In genomic region chr5:25092630-25093245, GRCm38 (mm10) we compare ENCODE assay signal across 17 mouse cellular contexts. TPM values are rescaled to one million over a fixed set of nuclear protein-coding genes. Genes with fewer than 3 reads are reported as not detected.
A peak's percentile ranks its signal among the peaks of the same experiment; 100 is the strongest.
DNase-seq lines count a peak whose midpoint lies in the region; ATAC-seq and TF ChIP-seq lines count a peak whose summit lies in the region.
"Had no signal": no experiment of that assay in that cellular context is flagged by ENCODE, and none has a peak within 500 bp of the region (broad histone marks: within the 10 kb centered on the region; RNA-seq: fewer than 3 reads in every experiment).

No protein-coding gene starts in this region.

- no peak overlapping the region for H3K4me3 ChIP-seq in kidney, adult 2 months (ENCODE audit: insufficient read depth, low read depth, low read length)
- H3K4me3 ChIP-seq: forebrain, embryonic 13.5 days; heart, adult 2 months; hindbrain, embryonic 15.5 days; limb, embryonic 15.5 days; midbrain, embryonic 13.5 days had no signal

- peak; percentile 21 for DNase-seq in T-cell, adult 2 months (ENCODE audit: low spot score)
- peak; percentile 94 for DNase-seq in kidney, adult 2 months
- DNase-seq in kidney, postnatal 25 days: peak; percentile 75 to 90
- no peak for DNase-seq in thymus, postnatal 36 days
- no peak for DNase-seq in gastrocnemius, postnatal 14 days
- DNase-seq: cerebellum, adult 11 months; heart, adult 2 months; heart, postnatal 10 days; lung, adult 2 months; lung, postnatal 4 days; right cerebral cortex, adult 18-20 months had no signal

- 42% methylated on average over 8 of the region's 8 CpGs for WGBS in kidney, adult 2 months

- no peak for TF ChIP-seq POLR2A in kidney, adult 2 months (IDR thresholded peaks at IDR 0.05; ENCODE audit: low read depth, low read length)

- no peaks in the 10 kb centered on the region for H3K27me3 ChIP-seq in kidney, adult 2 months (replicated peaks; ENCODE audit: control insufficient read depth, insufficient read depth, low read length)

- no peak for TF ChIP-seq CTCF in kidney, adult 2 months (conservative IDR thresholded peaks at IDR 0.05; ENCODE audit: insufficient read depth, insufficient read length, low read depth, low read length)

- H3K4me1 ChIP-seq in kidney, adult 2 months (ENCODE audit: control insufficient read depth, insufficient read depth, low read length): peaks cover 30% of the 10 kb centered on the region
- H3K4me1 ChIP-seq: forebrain, embryonic 13.5 days; hindbrain, embryonic 15.5 days; midbrain, embryonic 13.5 days had no signal

- intact Hi-C loops in gastrocnemius, postnatal 14 days (cut with DNase I; ENCODE audit: low total_unique reads): no loop called here

- H3K27ac ChIP-seq in kidney, adult 2 months (ENCODE audit: insufficient read depth, low read depth, low read length): peak overlapping the region; percentile 52
- H3K27ac ChIP-seq: forebrain, embryonic 13.5 days; heart, adult 2 months; hindbrain, embryonic 15.5 days; limb, embryonic 15.5 days; midbrain, embryonic 13.5 days had no signal

- ATAC-seq in CD4-positive, CD25-positive, alpha-beta regulatory T cell, adult 4 months: peak; percentile 61
- no peak for ATAC-seq in megakaryocyte, adult 5-6 weeks (ENCODE audit: poor library complexity, severe bottlenecking)
- ATAC-seq: forebrain, embryonic 13.5 days; midbrain, embryonic 13.5 days had no signal

- no peaks in the 10 kb centered on the region for H3K36me3 ChIP-seq in kidney, adult 2 months (ENCODE audit: control insufficient read depth, insufficient read depth, low read length)
- H3K36me3 ChIP-seq: hindbrain, embryonic 15.5 days; limb, embryonic 15.5 days; midbrain, embryonic 13.5 days had no signal

RNA-seq across cellular contexts. Expression of gene Prkag2, which starts 7.7 kb away (rescaled TPM):
- 10 to 100 TPM; 22.7 to 26.9 TPM for polyA plus RNA-seq in CD4-positive, CD25-positive, alpha-beta regulatory T cell, adult 4 months (2017; shearing (Covaris generic))
- polyA plus RNA-seq in kidney, adult 2 months (2012; rRNA removed): 29.5 and 36.8 TPM in 2 replicates
- 10 to 100 TPM; 13.1 to 15.1 TPM for total RNA-seq in gastrocnemius, postnatal 14 days (2021)
- 37.2 and 46.0 TPM in 2 replicates for total RNA-seq in megakaryocyte, adult 5-6 weeks (2015)
- total RNA-seq in megakaryocyte, adult 5-6 weeks (2017): 45.6 and 48.1 TPM in 2 replicates

Comparison
In these comparisons a context has a peak if more than half of its experiments do, and no peak if none do; other contexts are left out.
1. DNase-seq: peak in T-cell, adult 2 months (single experiment), kidney, adult 2 months (single experiment) and kidney, postnatal 25 days (2 of 2); none in thymus, postnatal 36 days (0 of 2) and gastrocnemius, postnatal 14 days (single experiment).